Mouse (Mus musculus) frontal cortex, adult 2 months (tissue): ENCODE results near the gene Fkrp. TPM values are rescaled to one million over a fixed set of nuclear protein-coding genes. Genes with fewer than 3 reads are reported as not detected.

Source experiments
- polyA plus RNA-seq: library from polyadenylated mRNA; depleted of rRNA; stranded (reverse); fragments of >200 nt; gene quantifications from 2 replicates; pipeline ENCODE4 v1.2.3, GENCODE M21; 2012; rRNA removed

The Fkrp gene
- polyA plus RNA-seq, 1 experiment, result 38.2 TPM

Other genes with a start within 250 kb of the Fkrp start
- gene Arhgap35, start 201.7 kb downstream of the Fkrp start, polyA plus RNA-seq, result 47.0 and 50.5 TPM in 2 replicates
- gene Ceacam15, start 141.0 kb downstream of the Fkrp start, polyA plus RNA-seq, result 0.17 and 0.24 TPM in 2 replicates
- 0.24 and 0.55 TPM in 2 replicates for gene Ceacam9, start 94.8 kb downstream of the Fkrp start, polyA plus RNA-seq
- 537 and 586 TPM in 2 replicates for gene Ap2s1, start 78.3 kb downstream of the Fkrp start, polyA plus RNA-seq
- 12.6 and 13.4 TPM in 2 replicates for gene Slc1a5, start 35.4 kb downstream of the Fkrp start, polyA plus RNA-seq
- 262 TPM in 2 replicates for gene Strn4, start 843 bp downstream of the Fkrp start, polyA plus RNA-seq
- gene Prkd2, start 26.2 kb upstream of the Fkrp start, polyA plus RNA-seq, result 6.4 and 6.7 TPM in 2 replicates
- gene Dact3, start 58.6 kb upstream of the Fkrp start, polyA plus RNA-seq, result 151 and 154 TPM in 2 replicates
- gene Gng8, start 75.1 kb upstream of the Fkrp start, polyA plus RNA-seq, result 5.9 and 7.6 TPM in 2 replicates
- gene Ptgir, start 89.8 kb upstream of the Fkrp start, polyA plus RNA-seq, result 0.20 and 0.25 TPM in 2 replicates
- gene Calm3, start 107.4 kb upstream of the Fkrp start, polyA plus RNA-seq, result 1,679 and 1,948 TPM in 2 replicates
- gene Pnmal2, start 128.0 kb upstream of the Fkrp start, polyA plus RNA-seq, result 132 and 134 TPM in 2 replicates
- 63.1 and 73.0 TPM in 2 replicates for gene Pnmal1, start 142.9 kb upstream of the Fkrp start, polyA plus RNA-seq
- 58.7 and 72.7 TPM in 2 replicates for gene Gm42372, start 166.4 kb upstream of the Fkrp start, polyA plus RNA-seq
- gene Ccdc8, start 176.0 kb upstream of the Fkrp start, polyA plus RNA-seq, result 2.1 and 2.6 TPM in 2 replicates
- gene Ppp5c, start 211.2 kb upstream of the Fkrp start, polyA plus RNA-seq, result 236 and 239 TPM in 2 replicates
- 2.6 and 3.4 TPM in 2 replicates for gene Hif3a, start 245.7 kb upstream of the Fkrp start, polyA plus RNA-seq